Mouse (Mus musculus) liver, postnatal 0 days (tissue): ENCODE data around the gene Fam69a. TPM values are rescaled to one million over a fixed set of nuclear protein-coding genes. Genes with fewer than 3 reads are reported as not detected.

Source experiments
- ATAC-seq: fragments of 200-750 bp; cut with Nextera tagmentation; 2 replicates; pipeline ENCODE4 v1.8.0; 2017; ENCODE audit warnings: mild to moderate bottlenecking, moderate library complexity
- DNase-seq: peaks from one replicate; pipeline ENCODE4 v3.0.0-alpha.2; 2016
- H3K27ac ChIP-seq: fragments of 300-500 bp; sonication (generic); 2 replicates; pipeline ENCODE4 v1.5.1; 2014; ENCODE audit warnings: antibody characterized with exemption, moderate library complexity, mild to moderate bottlenecking, low read depth
- H3K27me3 ChIP-seq: fragments of 300-500 bp; sonication (generic); 2 replicates; pipeline ENCODE4 v1.6.1; 2014; ENCODE audit warnings: low read length, control low read depth, mixed read lengths; ENCODE audit not compliant: insufficient read depth
- H3K36me3 ChIP-seq: fragments of 300-500 bp; sonication (generic); replicated peaks from 2 replicates; pipeline ENCODE4 v1.6.1; 2014; ENCODE audit warnings: mild to moderate bottlenecking, control low read depth, low read length, moderate library complexity, mixed read lengths; ENCODE audit not compliant: insufficient read depth
- H3K4me1 ChIP-seq: fragments of 300-500 bp; sonication (generic); 2 replicates; pipeline ENCODE4 v1.6.1; 2014; ENCODE audit warnings: antibody characterized with exemption, mild to moderate bottlenecking, control low read depth; ENCODE audit not compliant: insufficient read depth
- H3K4me2 ChIP-seq: fragments of 300-500 bp; sonication (generic); 2 replicates; pipeline ENCODE4 v1.6.1; 2014; ENCODE audit warnings: low read depth, mild to moderate bottlenecking, low read length, moderate library complexity, mixed read lengths
- H3K4me3 ChIP-seq: fragments of 300-500 bp; sonication (generic); 2 replicates; pipeline ENCODE4 v1.5.1; 2014; ENCODE audit warnings: low read depth, low read length
- H3K9ac ChIP-seq: fragments of 300-500 bp; sonication (generic); replicated peaks from 2 replicates; pipeline ENCODE4 v1.6.1; 2014; ENCODE audit warnings: mild to moderate bottlenecking, moderate library complexity
- H3K9me3 ChIP-seq: fragments of 300-500 bp; sonication (generic); 2 replicates; pipeline ENCODE4 v1.6.1; 2016; ENCODE audit warnings: mild to moderate bottlenecking, control low read depth, low read length, mixed read lengths
- CTCF ChIP-seq: sonication (generic); IDR thresholded peaks from 2 replicates; pipeline ENCODE4 v1.5.1; 2016; ENCODE audit warnings: antibody characterized with exemption, low read depth
- EP300 ChIP-seq: IDR thresholded peaks from 2 replicates; pipeline ENCODE4 v1.6.1; 2016; ENCODE audit warnings: antibody characterized with exemption, low read depth, mild to moderate bottlenecking
- WGBS: fragments of 180-500 bp; shearing (Covaris S2); extraction: QIAGEN DNeasy Blood & Tissue Kit; methylation state at CpG from one replicate; pipeline ENCODE4 v1.1.7; 2014; ENCODE audit not compliant: insufficient replicate concordance; 5-methylcytosine and 5-hydroxymethylcytosine counted together
- polyA plus RNA-seq: library from polyadenylated mRNA; unstranded; fragments of >200 nt; fragmentation: Nextera tagmentation; extraction: Ambion mirVana; gene quantifications from 2 replicates; pipeline ENCODE4 v1.2.1, GENCODE M21; 2015

The Fam69a gene
- polyA plus RNA-seq, 1 experiment from 2014 or later: 8.3 TPM

DNA sequence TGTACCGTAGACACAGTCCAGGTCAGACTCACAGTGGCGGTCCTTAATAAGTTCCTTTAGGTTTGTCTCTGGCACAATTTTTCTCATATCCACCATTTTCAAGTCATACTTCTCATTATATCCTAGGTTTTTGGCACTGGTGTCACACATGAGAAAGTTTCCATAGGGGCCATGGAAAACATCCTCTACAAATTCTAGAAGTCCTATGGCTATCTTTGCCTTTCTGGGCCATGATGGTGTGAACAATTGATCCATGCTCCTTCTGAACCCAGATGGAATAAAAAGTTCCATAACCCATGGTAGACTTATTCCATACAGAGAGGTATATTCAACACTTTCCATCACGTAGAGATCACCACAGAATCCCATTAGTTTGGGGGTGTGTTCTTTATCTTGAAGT lies 77.2 kb downstream of the Fam69a start:
- Histone ChIP-seq H3K9me3 (no peaks in the 10 kb centered on the region), H3K27me3 (no peaks in the 10 kb centered on the region), H3K27ac (no peak overlapping the region), H3K4me2 (no peak overlapping the region), H3K9ac (no peak overlapping the region), H3K36me3 (peaks cover 50% of the 10 kb centered on the region), H3K4me3 (no peak overlapping the region), H3K4me1 (no peaks in the 10 kb centered on the region)
- 80% methylated on average over 3 of the region's 3 CpGs for WGBS
- DNase-seq (no peak), ATAC-seq (no peak)
- TF ChIP-seq CTCF: no peak
- no peak for TF ChIP-seq EP300

DNA sequence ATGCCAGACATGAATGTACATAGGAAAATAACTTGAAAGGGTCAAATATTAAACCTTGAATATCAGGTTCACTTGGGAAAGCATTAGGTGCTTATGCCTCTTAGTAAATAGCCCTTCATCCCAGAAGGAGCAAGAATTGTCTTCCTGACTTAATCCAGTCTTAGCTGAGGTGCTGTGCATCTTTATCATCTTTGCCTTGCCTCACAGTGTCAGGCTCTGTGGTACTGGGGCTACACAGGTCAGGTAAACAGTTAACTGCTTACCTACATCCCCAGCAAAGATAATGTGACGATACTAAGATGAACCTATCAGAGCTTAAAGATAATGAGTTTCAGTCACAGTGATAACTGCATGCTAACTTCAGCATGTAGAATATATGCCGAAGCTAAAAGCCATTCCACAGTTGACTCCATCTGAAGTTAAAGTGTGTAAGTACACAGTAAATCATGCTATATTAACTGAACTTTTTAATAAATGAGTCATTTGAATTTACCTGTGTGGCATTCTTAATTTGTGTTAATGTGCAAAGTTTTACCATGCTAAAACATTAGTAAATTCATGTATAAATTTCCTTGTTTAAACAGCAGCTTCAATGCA lies 78.3 kb downstream of the Fam69a start:
- H3K4me3 ChIP-seq: no peak overlapping the region

DNA sequence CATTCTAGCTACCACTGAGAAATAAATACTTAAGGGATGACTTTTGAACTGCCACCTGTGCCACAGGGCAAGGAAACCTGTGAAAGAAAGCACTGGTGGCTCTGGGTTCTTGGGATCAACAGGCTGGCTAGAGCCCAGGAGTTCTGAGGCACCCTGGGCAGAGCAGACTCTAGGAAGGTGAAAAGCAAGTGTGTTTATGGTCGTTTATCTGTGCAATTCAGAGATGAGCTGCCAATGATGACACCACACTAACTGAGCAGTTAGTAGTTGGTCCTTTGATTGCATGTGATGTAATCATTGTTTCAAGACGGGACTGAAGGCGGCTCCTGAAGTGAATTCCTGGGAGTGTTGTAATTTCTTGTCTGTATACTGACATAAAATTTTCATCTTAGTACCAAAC lies 82.6 kb downstream of the Fam69a start:
- Histone ChIP-seq H3K36me3 (peaks cover 59% of the 10 kb centered on the region), H3K9ac (no peak overlapping the region), H3K27me3 (no peaks in the 10 kb centered on the region), H3K9me3 (no peaks in the 10 kb centered on the region), H3K4me1 (peaks cover 7% of the 10 kb centered on the region; the same call in 1 of the 2 replicates), H3K27ac (no peak overlapping the region), H3K4me3 (no peak overlapping the region), H3K4me2 (no peak overlapping the region)
- DNase-seq: no peak
- 61% methylated on average over 3 of the region's 3 CpGs for WGBS
- TF ChIP-seq EP300: no peak
- no peak for TF ChIP-seq CTCF
- ATAC-seq: no peak

More for the DNA sequence above, 78.3 kb downstream of the Fam69a start:
- Histone ChIP-seq H3K36me3 (peaks cover 60% of the 10 kb centered on the region), H3K9ac (no peak overlapping the region), H3K4me2 (no peak overlapping the region), H3K27me3 (no peaks in the 10 kb centered on the region), H3K4me1 (no peaks in the 10 kb centered on the region), H3K9me3 (no peaks in the 10 kb centered on the region), H3K27ac (no peak overlapping the region)
- TF ChIP-seq EP300: no peak
- no peak for TF ChIP-seq CTCF
- ATAC-seq (no peak), DNase-seq (no peak)
- WGBS: 71% methylated on average over 2 of the region's 2 CpGs

DNA sequence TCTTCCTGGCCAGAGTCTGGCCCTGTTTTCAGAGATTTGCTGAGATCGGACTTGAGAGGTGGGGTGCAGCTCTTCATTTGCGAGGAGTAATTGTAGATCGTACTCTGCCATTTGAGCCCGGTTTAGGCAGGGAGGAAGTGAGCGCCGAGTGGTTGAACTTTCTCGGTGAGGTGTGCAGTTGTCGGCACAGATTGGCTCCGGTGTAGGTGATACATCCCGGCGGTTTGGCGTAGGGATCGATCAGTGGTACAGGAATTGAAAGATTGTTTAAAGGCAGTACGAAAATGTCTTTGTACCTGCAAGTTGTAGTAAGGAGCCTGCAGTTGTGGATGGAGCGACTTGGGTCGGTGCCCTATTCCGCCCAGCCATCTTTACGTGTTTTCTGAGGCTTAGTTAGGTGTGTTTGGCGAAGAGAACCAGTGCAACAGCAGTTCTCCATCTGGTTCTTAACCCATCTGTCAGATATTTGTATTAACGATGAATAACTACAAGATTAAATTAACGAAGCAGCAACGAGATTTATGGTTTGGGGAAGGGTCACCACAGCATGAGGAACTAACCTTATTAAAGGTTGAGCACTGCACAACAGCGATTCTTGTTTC lies 85.8 kb downstream of the Fam69a start:
- WGBS: under 1% methylated on average over 23 of the region's 23 CpGs
- DNase-seq (no peak), ATAC-seq (peak; percentile 60)
- Histone ChIP-seq H3K4me2 (peak overlapping the region; percentile 78), H3K9ac (peak overlapping the region; percentile 94), H3K27ac (peak overlapping the region; percentile 78), H3K4me3 (peak overlapping the region; percentile 95), H3K36me3 (peaks cover 34% of the 10 kb centered on the region), H3K9me3 (no peaks in the 10 kb centered on the region), H3K27me3 (no peaks in the 10 kb centered on the region), H3K4me1 (peaks cover 7% of the 10 kb centered on the region; the same call in 1 of the 2 replicates)
- TF ChIP-seq CTCF (no peak), EP300 (no peak)

DNA sequence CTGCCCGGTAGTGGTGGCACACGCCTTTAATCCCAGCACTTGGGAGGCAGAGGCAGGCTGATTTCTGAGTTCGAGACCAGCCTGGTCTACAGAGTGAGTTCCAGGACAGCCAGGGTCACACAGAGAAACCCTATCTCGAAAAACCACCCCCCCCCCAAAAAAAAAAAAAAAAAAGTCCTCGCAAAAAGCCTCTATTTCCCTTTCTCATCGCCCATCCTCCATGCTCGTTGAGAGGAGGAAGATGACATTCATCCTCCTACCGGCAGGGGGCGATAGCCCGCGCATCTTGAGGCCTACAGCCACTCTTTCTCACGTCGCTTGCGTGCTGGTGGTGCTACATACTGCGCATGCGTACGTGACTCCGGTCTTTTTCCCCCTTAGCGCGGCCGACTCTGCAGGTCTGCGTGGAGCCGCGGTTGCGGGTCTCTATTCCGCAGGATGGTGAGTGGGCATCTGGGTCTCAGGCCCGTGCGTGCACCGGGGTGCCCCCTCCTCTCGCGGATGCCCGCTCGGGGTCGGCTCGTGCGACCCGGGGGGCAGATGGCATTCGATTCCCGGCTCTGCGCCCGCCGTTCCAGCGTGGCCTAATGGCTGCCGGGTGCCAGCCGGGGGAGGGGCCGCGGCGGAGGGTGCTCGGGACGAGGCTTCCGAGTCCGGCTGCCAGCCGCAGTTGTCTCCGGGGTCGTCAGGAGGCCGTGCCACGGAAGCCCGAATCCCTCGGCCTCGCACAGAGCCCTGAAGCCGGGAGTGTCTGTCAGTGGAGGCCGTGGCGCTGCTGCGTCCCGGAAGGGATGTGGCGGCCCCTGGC lies 86.5 kb downstream of the Fam69a start, which contains the start of gene Rpl5:
Gene Rpl5, plus strand, starts transcription at position 297 of the 808 bp plus-strand sequence.
- peaks cover 7% of the 10 kb centered on the region; the same call in 1 of the 2 replicates for H3K4me1 ChIP-seq
- peaks cover 28% of the 10 kb centered on the region for H3K36me3 ChIP-seq
- H3K4me2 ChIP-seq: peak within 1 kb of the TSS; percentile 78
- ATAC-seq: peak; percentile 96
- DNase-seq: peak; percentile 95
- peak within 1 kb of the TSS; percentile 78 for H3K27ac ChIP-seq
- TF ChIP-seq EP300: no peak
- peak; percentile 99 for TF ChIP-seq CTCF
- WGBS: 3% methylated on average over 66 of the region's 66 CpGs
- H3K9ac ChIP-seq: peak within 1 kb of the TSS; percentile 94
- H3K4me3 ChIP-seq: peak within 1 kb of the TSS; percentile 95
- H3K27me3 ChIP-seq: no peaks in the 10 kb centered on the region
- no peaks in the 10 kb centered on the region for H3K9me3 ChIP-seq

DNA sequence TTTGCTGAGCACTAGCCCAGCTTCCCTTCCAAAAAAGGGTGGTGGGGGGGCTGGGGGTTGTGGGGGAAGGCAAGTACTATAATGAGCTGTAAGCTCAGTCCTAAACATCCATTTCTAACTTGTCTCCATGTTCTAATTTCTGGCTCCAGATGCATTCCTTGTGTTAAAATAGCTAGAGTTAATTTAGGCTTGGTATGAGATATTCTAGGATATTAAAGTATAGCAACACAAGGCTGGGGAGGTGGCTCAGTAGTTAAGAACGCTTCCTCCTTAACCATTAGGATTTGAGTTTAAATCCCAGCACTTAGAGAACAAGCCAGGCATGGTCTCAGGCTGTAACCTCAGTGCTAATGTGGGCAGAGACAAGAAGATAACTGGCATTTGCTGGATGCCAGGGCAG lies 90.6 kb downstream of the Fam69a start:
- H3K4me3 ChIP-seq: no peak overlapping the region
- 65% methylated on average over 1 of the region's 1 CpGs for WGBS
- ATAC-seq: no peak
- no peak overlapping the region for H3K27ac ChIP-seq
- no peak for DNase-seq
- no peaks in the 10 kb centered on the region for H3K4me1 ChIP-seq
- H3K9me3 ChIP-seq: no peaks in the 10 kb centered on the region
- H3K4me2 ChIP-seq: no peak overlapping the region
- no peak overlapping the region for H3K9ac ChIP-seq
- no peaks in the 10 kb centered on the region for H3K36me3 ChIP-seq
- TF ChIP-seq CTCF (no peak), EP300 (no peak)
- H3K27me3 ChIP-seq: no peaks in the 10 kb centered on the region
